Mouse (Mus musculus) stomach, postnatal 0 days (tissue): ENCODE results near the gene 1700023F06Rik.

Experiments used
- CTCF ChIP-seq: IDR thresholded peaks from 2 replicates; pipeline ENCODE4 v1.5.1; 2016; ENCODE audit warnings: antibody characterized with exemption, low read depth, mild to moderate bottlenecking, moderate library complexity
- EP300 ChIP-seq: optimal IDR thresholded peaks from 2 replicates; pipeline ENCODE3; 2016; ENCODE audit warnings: antibody characterized with exemption

GRCm38 (mm10) chr11:103170111-103170493, 38.3 kb downstream of the 1700023F06Rik start:
- TF ChIP-seq CTCF (no peak), EP300 (no peak)
